Mouse (Mus musculus): ENCODE measurements at regions not wholly inside any gene's neighbourhood (a gene's known extent, or its start where the extent isn't known, plus 50 kb on each side); places are given as distances from the start of the nearest gene placed in this dataset.

- TF ChIP-seq POLR2A (IDR thresholded peaks at IDR 0.05; ENCODE audit: low read depth, low read length) (no peak), CTCF (IDR thresholded peaks at IDR 0.05; ENCODE audit: extremely low read depth, insufficient read depth, insufficient read length, insufficient replicate concordance) (no peak)
Measured at GRCm38 (mm10) chr13:35173522-35173921, 146.6 kb upstream of the Eci2 start.

Data from spleen, adult 2 months (tissue).